Mouse (Mus musculus) liver, embryonic 14.5 days (tissue): ENCODE data around the gene Eddm3b. TPM values are rescaled to one million over a fixed set of nuclear protein-coding genes. Genes with fewer than 3 reads are reported as not detected.

Experiments
- ATAC-seq: fragments of 200-750 bp; cut with Nextera tagmentation; 2 replicates; pipeline ENCODE4 v1.8.0; 2017; ENCODE audit warnings: moderate number of reproducible peaks, mild to moderate bottlenecking, moderate library complexity; ENCODE audit not compliant: insufficient read depth
- DNase-seq, 3 experiments: peaks; one replicate each; pipeline ENCODE4 v3.0.0-alpha.2; 2012 to 2013; ENCODE audit warnings: low read depth in 3 of 3, low spot score in 3 of 3
- H3K27ac ChIP-seq: fragments of 300-500 bp; sonication (generic); 2 replicates; pipeline ENCODE4 v1.5.1; 2014; ENCODE audit warnings: moderate library complexity, mild to moderate bottlenecking, control low read depth, inconsistent platforms
- H3K27me3 ChIP-seq: fragments of 300-500 bp; sonication (generic); 2 replicates; pipeline ENCODE4 v1.6.1; 2014; ENCODE audit warnings: mild to moderate bottlenecking, low read length, moderate library complexity; ENCODE audit not compliant: control insufficient read depth, insufficient read depth
- H3K36me3 ChIP-seq: fragments of 300-500 bp; sonication (generic); replicated peaks from 2 replicates; pipeline ENCODE4 v1.6.1; 2014; ENCODE audit warnings: low read depth; ENCODE audit not compliant: control insufficient read depth, insufficient read depth
- H3K4me1 ChIP-seq, 2 experiments: fragments of 200-500 bp in 1 of 2; fragments of 300-500 bp in 1 of 2; sonication (generic) in 1 of 2; replicated peaks; 2 replicates each; pipeline ENCODE4 v1.6.1; 2012 to 2014; ENCODE audit warnings: antibody characterized with exemption in 1 of 2, inconsistent platforms in 1 of 2, low read length in 1 of 2; ENCODE audit not compliant: control insufficient read depth in 2 of 2, insufficient read depth in 2 of 2
- H3K4me2 ChIP-seq: fragments of 300-500 bp; sonication (generic); 2 replicates; pipeline ENCODE4 v1.6.1; 2014; ENCODE audit warnings: low read depth, mild to moderate bottlenecking, control low read depth, moderate library complexity
- H3K4me3 ChIP-seq, 2 experiments: fragments of 200-500 bp in 1 of 2; fragments of 300-500 bp in 1 of 2; sonication (generic) in 1 of 2; 2 replicates each; pipeline ENCODE4 v1.5.1; 2012 to 2014; ENCODE audit warnings: low read depth in 2 of 2, low read length in 2 of 2, mild to moderate bottlenecking in 2 of 2, control low read depth in 1 of 2, inconsistent platforms in 1 of 2, moderate library complexity in 1 of 2; ENCODE audit not compliant: insufficient read depth in 1 of 2
- H3K9ac ChIP-seq: fragments of 300-500 bp; sonication (generic); replicated peaks from 2 replicates; pipeline ENCODE4 v1.6.1; 2014; ENCODE audit warnings: mild to moderate bottlenecking, control low read depth, moderate library complexity
- H3K9me3 ChIP-seq: fragments of 300-500 bp; sonication (generic); 2 replicates; pipeline ENCODE4 v1.6.1; 2016; ENCODE audit warnings: low read length, mixed read lengths; ENCODE audit not compliant: control insufficient read depth
- CTCF ChIP-seq: IDR thresholded peaks from 2 replicates; pipeline ENCODE4 v1.5.1; 2016; ENCODE audit warnings: antibody characterized with exemption, low read depth, control low read depth
- EP300 ChIP-seq: IDR thresholded peaks from 2 replicates; pipeline ENCODE4 v1.6.1; 2016; ENCODE audit warnings: antibody characterized with exemption, low read depth
- WGBS: fragments of 180-500 bp; shearing (Covaris S2); extraction: QIAGEN DNeasy Blood & Tissue Kit; methylation state at CpG from one replicate; pipeline ENCODE4 v1.1.7; 2014; ENCODE audit not compliant: insufficient replicate concordance; 5-methylcytosine and 5-hydroxymethylcytosine counted together
- polyA plus RNA-seq, 2 experiments: library from polyadenylated mRNA; depleted of rRNA in 1 of 2; stranded (reverse) in 1 of 2; unstranded in 1 of 2; fragments of >200 nt; fragmentation: Nextera tagmentation in 1 of 2; extraction: Ambion mirVana in 1 of 2; gene quantifications; 2 replicates each; pipeline versions ENCODE4 v1.2.1 to v1.2.3; 2012 to 2014

The Eddm3b gene
- polyA plus RNA-seq, 2 experiments, result not detected

DNA sequence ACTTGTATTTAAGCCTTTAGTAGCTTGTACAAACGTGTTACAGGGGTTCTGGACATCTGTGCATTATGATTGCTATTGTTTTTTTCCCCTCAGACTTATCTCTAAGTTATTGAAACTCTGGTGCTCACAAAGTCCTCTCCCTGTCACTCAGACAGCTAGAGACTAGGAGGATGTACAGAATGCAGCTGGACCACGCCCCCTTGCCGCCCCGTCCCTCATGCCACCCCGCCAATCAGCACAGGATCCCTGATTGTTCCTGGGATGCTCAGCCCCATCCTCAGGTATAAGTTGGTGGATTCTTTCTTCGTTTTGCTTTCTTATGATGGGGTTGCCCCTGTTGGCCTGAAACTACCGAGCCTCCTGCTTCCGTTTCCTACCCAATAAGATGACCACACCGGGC lies 750 bp upstream of the Eddm3b start:
- no peak overlapping the region for H3K4me3 ChIP-seq
- ATAC-seq (no peak), DNase-seq (no peak)
- no peaks in the 10 kb centered on the region for H3K9me3 ChIP-seq
- no peak for TF ChIP-seq CTCF
- no peak for TF ChIP-seq EP300
- H3K27me3 ChIP-seq, result no peaks in the 10 kb centered on the region
- no peak overlapping the region for H3K27ac ChIP-seq
- H3K4me1 ChIP-seq, result peaks cover 0 to 4% of the 10 kb centered on the region in 2 experiments; a peak in 1 of 4 replicates
- no peak overlapping the region for H3K9ac ChIP-seq
- no peaks in the 10 kb centered on the region for H3K36me3 ChIP-seq
- H3K4me2 ChIP-seq, result no peak overlapping the region
- WGBS, result 49% methylated on average over 9 of the region's 9 CpGs

DNA sequence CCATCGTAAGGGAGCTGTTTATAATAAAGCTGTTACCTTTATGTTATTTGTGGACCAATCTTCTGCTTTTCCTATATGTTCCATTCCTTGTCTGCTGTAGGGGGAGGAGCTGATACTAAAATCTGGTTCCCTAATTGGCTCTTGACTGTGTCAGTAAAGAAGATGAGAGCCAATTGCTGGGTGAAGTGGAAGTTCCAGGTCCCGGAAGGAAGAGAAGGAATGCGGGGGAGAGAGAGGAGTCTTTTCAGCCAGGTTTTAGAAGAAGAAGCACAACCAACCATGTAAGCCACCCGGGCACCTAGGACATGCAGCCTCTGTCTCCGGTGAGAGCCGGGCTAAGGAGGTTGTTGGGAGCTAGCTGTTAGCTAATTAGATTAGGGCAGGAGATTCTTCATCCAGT lies 11.5 kb downstream of the Eddm3b start:
- H3K36me3 ChIP-seq, result no peaks in the 10 kb centered on the region
- H3K9me3 ChIP-seq, result no peaks in the 10 kb centered on the region
- WGBS, result 81% methylated on average over 6 of the region's 6 CpGs
- H3K4me3 ChIP-seq, result no peak overlapping the region
- H3K27ac ChIP-seq, result no peak overlapping the region
- H3K4me1 ChIP-seq, result peaks cover 44 to 59% of the 10 kb centered on the region in 2 experiments
- DNase-seq, result no peak
- no peak for ATAC-seq
- no peaks in the 10 kb centered on the region for H3K27me3 ChIP-seq
- H3K9ac ChIP-seq, result no peak overlapping the region
- H3K4me2 ChIP-seq, result no peak overlapping the region
- TF ChIP-seq EP300 (no peak), CTCF (no peak)

DNA sequence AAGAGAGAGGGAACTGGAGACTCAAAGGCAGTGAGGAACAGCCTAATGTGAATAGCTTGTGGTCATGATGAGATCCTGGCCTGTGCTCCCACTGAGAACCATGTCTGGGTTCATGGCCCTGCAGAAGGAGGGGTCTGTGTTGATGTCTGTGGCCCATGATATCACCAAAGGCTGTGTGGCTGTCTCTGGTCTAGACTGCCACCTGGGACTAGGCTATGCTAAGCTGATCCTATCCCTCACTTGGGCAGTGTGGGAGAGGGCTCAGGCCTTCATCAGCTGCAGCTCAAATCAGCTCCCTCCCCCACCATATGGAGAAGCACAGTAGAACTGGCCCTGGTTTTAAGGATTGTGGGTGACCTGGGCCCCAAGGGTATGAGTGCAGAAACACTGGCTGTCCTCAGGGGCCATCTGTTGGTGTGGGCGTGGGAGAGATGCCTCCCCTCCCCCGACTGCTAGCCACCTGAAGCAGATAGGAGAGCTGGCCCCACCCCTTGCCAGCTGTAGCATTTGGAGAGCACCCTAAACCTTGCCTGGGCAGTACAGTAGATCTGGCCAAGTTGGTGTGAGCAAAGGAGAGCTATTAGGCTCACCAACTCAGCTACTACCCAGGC lies 13.5 kb downstream of the Eddm3b start:
- Histone ChIP-seq H3K36me3 (no peaks in the 10 kb centered on the region), H3K4me1 (peaks cover 60 to 73% of the 10 kb centered on the region in 2 experiments), H3K27ac (peak overlapping the region; percentile 99), H3K27me3 (no peaks in the 10 kb centered on the region), H3K9ac (peak overlapping the region; percentile 65), H3K4me2 (peak overlapping the region; percentile 90), H3K9me3 (no peaks in the 10 kb centered on the region), H3K4me3 (peak overlapping the region in 1 of 2 experiments; percentile 8; a peak in 1 of 4 replicates)
- WGBS, result 21% methylated on average over 2 of the region's 2 CpGs
- peak; percentile 25 for TF ChIP-seq CTCF
- TF ChIP-seq EP300, result peak; percentile 57
- DNase-seq (peak; percentile 71 to 77 (median 73)), ATAC-seq (peak; percentile 83)

DNA sequence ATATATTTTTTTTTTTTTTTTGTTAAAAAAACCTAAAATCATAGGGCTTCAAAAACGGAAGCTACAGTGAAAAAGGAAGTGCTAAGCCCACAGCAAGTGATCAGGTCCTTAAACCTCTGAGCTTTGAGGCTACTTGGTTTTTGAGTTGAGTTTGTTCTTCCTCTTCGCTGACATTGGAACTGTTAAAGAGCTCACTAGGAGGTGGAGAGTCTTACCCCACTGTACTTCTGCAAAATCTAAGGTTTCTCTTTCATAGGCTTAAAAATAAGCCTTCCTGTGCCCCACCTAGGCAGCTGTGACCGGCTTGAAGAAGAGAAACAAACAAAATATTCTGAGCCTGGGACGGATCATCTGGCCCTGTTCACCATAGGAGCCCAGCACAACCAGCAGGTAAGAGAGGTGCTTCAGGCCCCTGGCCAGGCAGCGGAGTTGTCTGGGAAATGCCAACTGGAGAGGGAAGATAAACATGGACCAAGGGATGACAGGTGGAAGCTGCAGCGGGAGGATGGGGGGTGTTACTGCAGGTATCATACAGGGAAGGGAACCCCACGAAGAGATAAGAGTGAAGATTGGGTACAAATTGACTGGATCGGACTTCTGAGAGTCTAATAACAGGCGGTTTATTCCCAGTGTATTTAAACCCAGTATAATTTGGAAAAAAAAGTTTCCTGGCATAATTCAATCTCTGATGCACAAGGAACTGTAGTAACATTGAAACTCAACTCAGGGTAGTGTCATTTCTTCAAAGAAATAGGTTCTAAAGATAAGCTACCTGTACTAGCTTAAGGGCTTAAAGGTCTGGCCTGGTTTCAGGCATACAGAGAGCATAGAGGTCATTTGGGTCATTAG lies 14.8 kb downstream of the Eddm3b start:
- DNase-seq, result no peak
- peak; percentile 12; the same call in 1 of the 2 replicates for ATAC-seq
- peak overlapping the region; percentile 99 for H3K27ac ChIP-seq
- WGBS, result 17% methylated on average over 9 of the region's 9 CpGs
- H3K9ac ChIP-seq, result peak overlapping the region; percentile 85
- no peaks in the 10 kb centered on the region for H3K9me3 ChIP-seq
- H3K4me2 ChIP-seq, result peak overlapping the region; percentile 90
- TF ChIP-seq CTCF (no peak), EP300 (peak; percentile 11; the same call in 1 of the 2 replicates)
- no peaks in the 10 kb centered on the region for H3K27me3 ChIP-seq
- peaks cover 60 to 70% of the 10 kb centered on the region in 2 experiments for H3K4me1 ChIP-seq
- H3K36me3 ChIP-seq, result no peaks in the 10 kb centered on the region
- peak overlapping the region; percentile 42 to 53 for H3K4me3 ChIP-seq

DNA sequence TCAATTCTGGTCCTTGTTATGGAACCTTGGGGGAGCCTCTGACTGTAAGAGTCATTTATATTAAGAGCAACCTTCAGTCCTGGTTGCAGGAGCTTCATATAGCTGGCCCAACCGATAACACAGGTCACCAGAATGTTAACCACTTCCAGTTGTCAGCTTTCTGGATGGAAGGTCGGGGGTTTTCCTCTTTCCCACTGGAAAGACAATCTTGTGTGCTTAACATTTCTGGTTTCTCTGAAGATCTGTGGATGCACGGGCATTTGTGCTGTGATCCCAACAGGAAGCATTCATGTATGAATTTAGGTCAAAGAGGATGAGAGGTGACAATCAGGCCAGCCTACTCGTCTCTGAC lies 15.4 kb downstream of the Eddm3b start:
- Histone ChIP-seq H3K4me3 (peak overlapping the region in 1 of 2 experiments; percentile 53; a peak in 2 of 4 replicates), H3K4me1 (peaks cover 60 to 70% of the 10 kb centered on the region in 2 experiments), H3K9ac (peak overlapping the region; percentile 85), H3K9me3 (no peaks in the 10 kb centered on the region), H3K27ac (peak overlapping the region; percentile 99), H3K36me3 (no peaks in the 10 kb centered on the region), H3K27me3 (no peaks in the 10 kb centered on the region), H3K4me2 (peak overlapping the region; percentile 90)
- no peak for TF ChIP-seq CTCF
- TF ChIP-seq EP300, result no peak
- DNase-seq, result no peak
- ATAC-seq, result no peak
- 7% methylated on average over 4 of the region's 4 CpGs for WGBS
